Mouse (Mus musculus) retina, postnatal 1 day (tissue): ENCODE data around the gene Gtf3c5.

Experiments
- DNase-seq: peaks from one replicate; pipeline ENCODE4 v3.0.0-alpha.2; 2012

Gene Gtf3c5

GRCm38 (mm10) chr2:28583651-28584050 is at the start of gene Gtf3c5:
Gene Gtf3c5 (minus strand): TSS chr2:28583751.
- DNase-seq = no peak

GRCm38 (mm10) chr2:28633136-28633535 is 49.6 kb upstream of the Gtf3c5 start:
- DNase-seq = no peak

GRCm38 (mm10) chr2:28632626-28633025 is 49.1 kb upstream of the Gtf3c5 start:
- no peak for DNase-seq

GRCm38 (mm10) chr2:28629911-28630381 is 46.4 kb upstream of the Gtf3c5 start:
- no peak for DNase-seq

- DNase-seq = no peak
Observed at GRCm38 (mm10) chr2:28628053-28628452, 44.5 kb upstream of the Gtf3c5 start.

GRCm38 (mm10) chr2:28626038-28626437 is 42.5 kb upstream of the Gtf3c5 start:
- DNase-seq = no peak

GRCm38 (mm10) chr2:28624870-28625269 is 41.3 kb upstream of the Gtf3c5 start:
- DNase-seq = no peak

- peak; percentile 60 for DNase-seq
Observed at GRCm38 (mm10) chr2:28622521-28623124, 39.1 kb upstream of the Gtf3c5 start.

- no peak for DNase-seq
Observed at GRCm38 (mm10) chr2:28621664-28622171, 38.2 kb upstream of the Gtf3c5 start, which contains the start of gene Gfi1b. Gene Gfi1b (minus strand): TSS chr2:28621982.

- DNase-seq = no peak
Observed at GRCm38 (mm10) chr2:28621111-28621510, 37.6 kb upstream of the Gtf3c5 start.

GRCm38 (mm10) chr2:28620522-28620921 is 37.0 kb upstream of the Gtf3c5 start:
- DNase-seq = no peak

- DNase-seq = no peak
Observed at GRCm38 (mm10) chr2:28619369-28619768, 35.8 kb upstream of the Gtf3c5 start.

- no peak for DNase-seq
Observed at GRCm38 (mm10) chr2:28618777-28619336, 35.3 kb upstream of the Gtf3c5 start.

- DNase-seq = no peak
Observed at GRCm38 (mm10) chr2:28617498-28618486, 34.2 kb upstream of the Gtf3c5 start.

GRCm38 (mm10) chr2:28616874-28617273 is 33.3 kb upstream of the Gtf3c5 start:
- no peak for DNase-seq

- DNase-seq = peak; percentile 51
Observed at GRCm38 (mm10) chr2:28616358-28616757, 32.8 kb upstream of the Gtf3c5 start.

- no peak for DNase-seq
Observed at GRCm38 (mm10) chr2:28613599-28613998, 30.0 kb upstream of the Gtf3c5 start.

- no peak for DNase-seq
Observed at GRCm38 (mm10) chr2:28612436-28613063, 29.0 kb upstream of the Gtf3c5 start.

GRCm38 (mm10) chr2:28611407-28611787 is 27.8 kb upstream of the Gtf3c5 start:
- DNase-seq = no peak

- DNase-seq = no peak
Observed at GRCm38 (mm10) chr2:28610716-28611406, 27.3 kb upstream of the Gtf3c5 start.

- no peak for DNase-seq
Observed at GRCm38 (mm10) chr2:28609851-28610250, 26.3 kb upstream of the Gtf3c5 start.
